Mouse (Mus musculus) splenic B cell, adult 2 months (primary cell): ENCODE data around the gene Gm11639.
A peak's percentile ranks its signal among the peaks of the same experiment; 100 is the strongest.

Experiments used
- DNase-seq: peaks from one replicate; pipeline ENCODE4 v3.0.0-alpha.2; 2011; ENCODE audit warnings: low read depth, low spot score
- H3K27me3 ChIP-seq: 2 replicates; pipeline ENCODE4 v1.6.1; 2012; ENCODE audit warnings: mild to moderate bottlenecking, low read length, moderate library complexity, mixed read lengths; ENCODE audit not compliant: control insufficient read depth, poor library complexity, insufficient read depth, severe bottlenecking
- H3K36me3 ChIP-seq: 2 replicates; pipeline ENCODE4 v1.6.1; 2012; ENCODE audit warnings: mild to moderate bottlenecking, low read length, moderate library complexity, mixed read lengths; ENCODE audit not compliant: control insufficient read depth, poor library complexity, insufficient read depth, severe bottlenecking

The Gm11639 gene

GRCm38 (mm10) chr11:104685548-104685947, at the start of gene Gm11639:
Gene Gm11639, plus strand, starts transcription at chr11:104685707.
- no peak for DNase-seq
- H3K27me3 ChIP-seq, result no peaks in the 10 kb centered on the region
- no peaks in the 10 kb centered on the region for H3K36me3 ChIP-seq

- no peaks in the 10 kb centered on the region; the same call in 1 of the 2 replicates for H3K36me3 ChIP-seq
- no peaks in the 10 kb centered on the region for H3K27me3 ChIP-seq
- peak; percentile 98 for DNase-seq
Observed at GRCm38 (mm10) chr11:104637010-104637409, 48.5 kb upstream of the Gm11639 start.

- Histone ChIP-seq H3K36me3 (no peaks in the 10 kb centered on the region; the same call in 1 of the 2 replicates), H3K27me3 (no peaks in the 10 kb centered on the region)
- DNase-seq, result no peak
Observed at GRCm38 (mm10) chr11:104638006-104638405, 47.5 kb upstream of the Gm11639 start.

DNA sequence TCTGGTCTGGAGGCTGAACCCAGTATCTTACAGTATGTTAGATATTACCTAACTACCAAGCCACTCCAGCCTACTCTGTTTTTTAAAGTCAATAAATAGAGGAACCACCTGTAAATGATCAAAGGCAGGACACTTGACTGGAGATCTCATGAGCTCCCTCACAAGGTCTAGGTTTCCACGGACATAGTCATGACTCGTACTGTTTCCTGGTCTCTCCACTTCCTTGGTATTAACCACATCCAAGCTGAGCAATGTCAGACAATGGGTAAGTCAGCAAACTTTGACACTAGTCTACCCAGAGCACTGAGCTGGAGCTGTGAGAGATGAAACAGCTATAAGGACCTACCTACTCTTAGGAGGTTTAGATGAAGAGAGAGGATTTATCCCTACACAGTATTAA, 46.6 kb upstream of the Gm11639 start:
- no peaks in the 10 kb centered on the region; the same call in 1 of the 2 replicates for H3K36me3 ChIP-seq
- H3K27me3 ChIP-seq, result no peaks in the 10 kb centered on the region
- DNase-seq, result peak; percentile 85

DNA sequence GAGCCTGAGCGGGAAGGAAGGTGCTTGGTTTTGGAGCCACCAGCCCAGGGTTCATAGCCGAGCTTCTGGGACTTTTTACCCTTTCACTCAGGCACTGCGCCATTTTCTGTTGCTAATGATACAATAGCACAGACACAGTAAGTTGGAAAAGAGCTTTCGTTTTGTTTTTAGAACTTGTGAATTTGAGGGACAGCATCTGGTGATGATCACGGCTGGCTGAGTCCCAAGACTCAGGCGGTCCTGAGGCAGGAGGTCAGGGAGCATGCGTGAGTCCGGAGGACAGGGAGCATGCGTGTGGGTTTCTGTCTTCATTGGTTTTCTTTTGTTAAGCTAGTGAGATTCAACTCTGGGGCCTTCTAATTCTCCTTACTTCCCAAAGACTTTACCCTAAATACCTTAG, 45.9 kb upstream of the Gm11639 start:
- no peak for DNase-seq
- H3K27me3 ChIP-seq, result no peaks in the 10 kb centered on the region
- H3K36me3 ChIP-seq, result no peaks in the 10 kb centered on the region; the same call in 1 of the 2 replicates

- DNase-seq, result no peak
- no peaks in the 10 kb centered on the region; the same call in 1 of the 2 replicates for H3K36me3 ChIP-seq
Observed at GRCm38 (mm10) chr11:104640894-104641293, 44.6 kb upstream of the Gm11639 start.

GRCm38 (mm10) chr11:104643236-104643635, 42.3 kb upstream of the Gm11639 start:
- DNase-seq, result no peak
- no peaks in the 10 kb centered on the region; the same call in 1 of the 2 replicates for H3K36me3 ChIP-seq
- H3K27me3 ChIP-seq, result no peaks in the 10 kb centered on the region

More at GRCm38 (mm10) chr11:104640894-104641293, 44.6 kb upstream of the Gm11639 start:
- no peaks in the 10 kb centered on the region for H3K27me3 ChIP-seq

DNA sequence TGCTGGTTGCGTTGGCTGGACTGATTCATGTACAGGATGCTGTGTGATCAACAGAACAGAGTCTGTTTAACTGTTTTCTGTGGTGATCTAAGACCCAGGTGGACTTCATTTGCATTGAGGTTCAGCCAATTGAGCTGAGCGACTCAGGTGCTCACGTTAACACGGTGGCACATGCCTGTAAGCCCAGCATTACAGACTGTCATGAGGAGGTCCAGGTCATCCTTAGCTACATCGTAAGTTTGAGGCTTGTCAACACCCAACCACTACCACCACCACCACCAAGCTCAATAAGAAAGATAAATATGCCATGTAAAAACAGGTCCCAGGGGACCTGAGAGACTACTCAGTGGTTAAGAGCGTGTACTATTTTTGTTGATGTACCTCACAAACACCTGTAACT, 40.1 kb upstream of the Gm11639 start:
- peak; percentile 72 for DNase-seq
- no peaks in the 10 kb centered on the region for H3K27me3 ChIP-seq

DNA sequence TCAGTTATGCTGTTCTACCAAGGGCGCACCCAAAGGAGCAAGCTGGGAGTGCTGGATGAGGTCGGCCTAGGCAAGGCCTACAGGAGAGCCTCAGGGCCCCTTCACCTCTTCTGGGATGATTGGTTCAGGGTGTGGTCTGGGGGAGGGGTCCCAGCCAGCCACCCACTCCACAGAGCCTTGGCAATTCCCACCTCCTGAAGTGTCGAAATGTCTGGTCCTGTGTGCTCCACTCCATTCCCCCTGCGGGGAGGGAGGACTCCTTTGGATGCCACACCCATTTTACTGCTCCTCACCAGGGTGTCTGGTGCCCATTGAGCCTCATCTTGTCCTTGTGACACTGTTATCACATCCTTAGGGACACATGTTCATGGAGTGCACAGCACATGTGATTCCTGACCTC, 39.3 kb upstream of the Gm11639 start:
- Histone ChIP-seq H3K27me3 (no peaks in the 10 kb centered on the region), H3K36me3 (no peaks in the 10 kb centered on the region; the same call in 1 of the 2 replicates)
- DNase-seq, result no peak

More for the DNA sequence above, 40.1 kb upstream of the Gm11639 start:
- no peaks in the 10 kb centered on the region; the same call in 1 of the 2 replicates for H3K36me3 ChIP-seq

GRCm38 (mm10) chr11:104646611-104647010, 38.9 kb upstream of the Gm11639 start:
- no peaks in the 10 kb centered on the region for H3K27me3 ChIP-seq
- H3K36me3 ChIP-seq, result no peaks in the 10 kb centered on the region; the same call in 1 of the 2 replicates
- DNase-seq, result peak; percentile 60

DNA sequence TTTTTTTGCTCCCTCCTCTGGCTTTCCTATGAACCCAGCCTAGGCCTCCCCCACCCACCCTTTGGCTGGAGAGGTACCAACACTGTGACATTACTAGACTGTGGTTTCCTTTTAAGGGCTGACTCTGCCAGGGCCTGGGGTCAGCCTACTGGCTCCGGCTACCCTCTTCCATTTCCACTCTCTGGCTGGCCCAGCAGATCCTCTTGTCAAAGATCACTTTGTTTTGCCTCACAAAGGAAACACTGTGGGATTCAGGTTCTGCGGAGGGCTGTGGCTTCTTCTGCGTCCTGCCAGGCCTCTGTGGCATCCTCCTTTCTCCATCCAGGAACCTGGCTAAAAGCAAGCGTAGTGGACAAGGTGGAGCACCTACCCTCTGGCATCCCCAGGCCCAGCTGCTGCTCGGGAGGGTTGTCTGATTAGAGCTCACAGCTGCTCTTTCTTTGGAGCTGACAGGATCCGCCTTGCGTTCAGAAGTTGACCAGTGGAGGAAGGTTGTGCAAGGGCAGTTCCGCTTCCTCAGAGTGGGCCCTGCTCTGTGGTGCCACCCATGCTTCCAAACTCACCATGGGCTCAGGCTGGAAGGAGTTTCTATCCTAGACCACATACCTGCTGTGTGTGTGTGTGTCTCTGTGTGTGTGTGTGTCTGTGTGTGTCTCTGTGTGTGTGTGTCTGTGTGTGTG, 38.2 kb upstream of the Gm11639 start:
- H3K36me3 ChIP-seq, result no peaks in the 10 kb centered on the region; the same call in 1 of the 2 replicates
- DNase-seq, result no peak
- H3K27me3 ChIP-seq, result no peaks in the 10 kb centered on the region

- peak; percentile 79 for DNase-seq
- Histone ChIP-seq H3K27me3 (no peaks in the 10 kb centered on the region), H3K36me3 (no peaks in the 10 kb centered on the region; the same call in 1 of the 2 replicates)
Observed at GRCm38 (mm10) chr11:104648571-104648970, 36.9 kb upstream of the Gm11639 start.

GRCm38 (mm10) chr11:104660599-104660998, 24.9 kb upstream of the Gm11639 start:
- no peak for DNase-seq
- no peaks in the 10 kb centered on the region; the same call in 1 of the 2 replicates for H3K36me3 ChIP-seq
- H3K27me3 ChIP-seq, result no peaks in the 10 kb centered on the region

DNA sequence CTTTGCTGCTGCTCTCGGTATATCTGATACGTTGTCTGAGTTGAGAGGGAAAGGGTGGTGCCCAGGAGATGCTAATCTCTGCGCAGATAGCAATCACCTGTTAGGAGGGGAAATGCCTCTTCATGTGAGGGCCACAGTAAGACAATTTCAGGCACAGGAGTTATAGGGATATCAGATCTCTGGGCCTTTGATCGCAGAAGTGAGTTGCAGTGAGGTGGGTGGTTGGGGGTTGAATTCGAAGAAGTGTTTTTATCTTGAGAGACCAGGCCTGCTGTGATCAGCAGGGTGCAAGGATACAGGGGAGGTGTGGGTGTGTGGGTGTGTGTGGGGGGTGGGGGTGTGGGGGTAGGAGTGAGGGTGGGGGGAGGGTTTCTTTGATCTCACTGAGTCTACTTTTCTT, 24.4 kb upstream of the Gm11639 start:
- no peaks in the 10 kb centered on the region; the same call in 1 of the 2 replicates for H3K36me3 ChIP-seq
- DNase-seq, result no peak
- no peaks in the 10 kb centered on the region for H3K27me3 ChIP-seq

- no peak for DNase-seq
- Histone ChIP-seq H3K36me3 (no peaks in the 10 kb centered on the region; the same call in 1 of the 2 replicates), H3K27me3 (no peaks in the 10 kb centered on the region)
Observed at GRCm38 (mm10) chr11:104661531-104662205, 23.8 kb upstream of the Gm11639 start.
